Mouse (Mus musculus): Measurements from ENCODE around the gene Rps21.

DNA sequence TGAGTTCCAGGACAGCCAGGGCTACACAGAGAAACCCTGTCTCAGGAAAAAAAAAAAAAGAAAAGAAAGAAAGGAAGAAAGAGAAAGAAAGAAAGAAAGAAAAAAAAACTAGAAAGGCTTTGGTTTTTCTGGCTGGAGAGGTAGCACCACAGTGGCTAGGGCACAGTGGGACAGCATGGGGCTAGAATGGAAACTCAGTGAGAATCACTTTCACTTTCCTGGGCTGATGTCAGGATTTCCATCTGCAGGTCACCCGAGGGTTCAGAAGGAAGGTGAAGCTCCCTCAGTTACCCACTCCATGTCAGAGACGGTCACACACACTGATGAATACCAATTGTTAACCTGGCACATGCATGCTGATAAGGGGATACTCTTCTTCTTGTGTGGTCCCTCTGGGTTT is 50.5 kb downstream of the Rps21 start:
- no peak for TF ChIP-seq TAL1 (conservative IDR thresholded peaks at IDR 0.05; ENCODE audit: low read depth, low read length)
- TF ChIP-seq CTCF (IDR thresholded peaks at IDR 0.05; ENCODE audit: low read depth, low read length) = no peak
- no peak for TF ChIP-seq GATA2 (IDR thresholded peaks at IDR 0.05; ENCODE audit: borderline replicate concordance, low read depth, low read length)
